Mouse (Mus musculus) T-helper 17 cell (primary cell): ENCODE data around the gene Gm38394.

Experiments used
- in situ Hi-C, 2 experiments: fragments of 300-600 bp; cut with MboI, MseI; formaldehyde crosslinking; loops; 1 replicate in 1 of 2; 2 replicates in 1 of 2; pipeline ENCODE4 v1.15.1; 2025; ENCODE audit warnings: high pct_unique_total_duplicates in 2 of 2

Gene Gm38394

GRCm38 (mm10) chr1:133664203-133664970, 3.3 kb upstream of the Gm38394 start:
- in situ Hi-C loops = no loop called here

GRCm38 (mm10) chr1:133663427-133663826, 2.3 kb upstream of the Gm38394 start:
- in situ Hi-C loops = no loop called here

DNA sequence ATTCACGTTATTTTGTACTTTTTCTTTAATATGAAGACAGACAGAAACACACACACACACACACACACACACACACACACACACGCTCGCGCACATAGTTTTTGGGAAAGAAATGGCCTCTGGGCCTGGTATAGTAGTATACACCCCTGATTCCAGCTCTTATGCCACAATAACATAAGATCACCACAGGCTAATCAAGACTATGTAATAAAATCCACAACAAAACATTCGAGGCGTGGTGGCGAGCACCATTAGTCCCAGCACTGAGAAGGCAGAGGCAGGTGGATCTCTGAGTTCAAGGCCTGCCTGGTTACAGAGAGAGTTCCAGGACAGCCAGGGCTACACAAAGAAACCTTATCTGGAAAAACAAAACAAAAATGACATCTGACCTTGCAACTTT, 1.8 kb upstream of the Gm38394 start:
- in situ Hi-C loops = no loop called here

DNA sequence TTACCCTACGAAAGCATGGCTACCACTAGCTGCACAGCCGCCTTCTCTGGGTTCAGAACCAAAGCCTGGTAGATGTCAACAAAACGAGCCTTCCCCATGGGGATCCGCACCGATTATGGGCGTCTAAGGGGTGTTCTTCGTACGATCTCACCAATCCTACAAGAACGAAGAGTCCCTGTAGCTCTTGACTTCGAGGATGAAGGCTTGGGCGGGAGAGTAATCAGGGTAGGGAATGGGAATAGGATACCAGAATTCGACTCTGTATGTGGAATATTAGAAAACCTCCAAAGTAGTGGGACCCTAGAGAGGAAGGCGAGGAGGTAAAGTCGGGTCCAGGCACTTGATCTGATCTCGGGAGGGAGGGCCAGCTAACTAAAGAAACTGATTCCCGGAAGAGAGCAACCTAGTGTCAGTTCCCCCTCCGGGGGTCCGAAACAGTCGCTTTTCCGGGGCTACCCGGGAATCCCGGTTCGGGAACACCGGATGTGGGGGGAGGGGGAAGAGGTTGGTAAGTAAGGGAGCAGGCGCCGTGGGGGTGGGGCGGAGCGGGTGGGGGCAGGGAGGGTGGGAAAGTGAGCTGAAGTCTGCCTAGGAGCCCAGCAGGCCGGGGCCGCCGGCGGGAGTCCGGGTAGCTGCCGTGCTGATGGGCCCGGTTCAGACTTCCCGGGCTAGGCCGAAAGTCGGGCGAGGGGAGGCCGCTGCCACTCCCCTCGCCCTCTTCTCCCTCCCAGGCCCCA, 484 bp downstream of the Gm38394 start, which contains the start of gene Zbed6:
Zbed6 (minus strand) TSS at position 420 of the 737 bp plus-strand sequence.
- in situ Hi-C loops = no loop called here

DNA sequence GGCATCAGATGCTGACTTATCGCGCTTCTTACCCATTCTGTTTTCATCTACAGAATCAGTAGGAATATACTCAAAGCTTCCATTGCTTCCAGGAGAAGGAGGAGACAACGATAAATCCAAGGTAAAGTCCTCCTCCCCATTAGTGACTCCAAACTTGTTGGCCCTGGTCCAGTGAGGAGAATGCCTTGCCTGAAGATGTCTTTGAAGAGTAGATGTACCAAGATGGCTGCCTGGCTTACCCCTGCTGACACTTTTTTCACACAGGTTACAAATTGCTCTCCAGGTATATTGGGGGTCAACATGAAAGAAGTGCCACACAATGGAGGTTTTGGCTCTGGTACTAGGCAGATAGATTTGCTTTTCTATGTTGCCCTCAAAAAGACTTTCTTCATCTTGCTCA, 2.2 kb downstream of the Gm38394 start:
- in situ Hi-C loops = no loop called here

DNA sequence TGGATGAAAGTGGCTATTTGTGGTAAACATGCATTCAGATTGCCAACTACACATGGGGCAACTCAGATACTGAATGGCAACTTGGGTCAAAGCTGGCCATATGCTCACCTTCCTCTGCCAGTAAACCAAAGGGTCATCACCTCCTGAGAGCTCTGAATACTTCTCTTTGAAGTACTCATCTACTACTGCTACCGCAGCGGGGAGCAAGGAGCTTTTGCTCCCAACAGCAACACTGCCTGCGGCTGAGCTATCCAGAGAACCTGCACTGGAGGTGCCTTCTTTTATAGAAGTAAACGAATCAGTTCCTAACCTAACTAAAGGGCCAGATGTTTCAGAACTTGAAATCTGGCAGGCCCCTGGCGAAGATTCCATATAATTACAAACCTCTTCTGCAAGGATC, 4.3 kb downstream of the Gm38394 start:
- in situ Hi-C loops = no loop called here

- in situ Hi-C loops = no loop called here
Observed at GRCm38 (mm10) chr1:133653033-133653432, 8.1 kb downstream of the Gm38394 start.

- in situ Hi-C loops = no loop called here
Observed at GRCm38 (mm10) chr1:133650288-133651055, 10.6 kb downstream of the Gm38394 start.

DNA sequence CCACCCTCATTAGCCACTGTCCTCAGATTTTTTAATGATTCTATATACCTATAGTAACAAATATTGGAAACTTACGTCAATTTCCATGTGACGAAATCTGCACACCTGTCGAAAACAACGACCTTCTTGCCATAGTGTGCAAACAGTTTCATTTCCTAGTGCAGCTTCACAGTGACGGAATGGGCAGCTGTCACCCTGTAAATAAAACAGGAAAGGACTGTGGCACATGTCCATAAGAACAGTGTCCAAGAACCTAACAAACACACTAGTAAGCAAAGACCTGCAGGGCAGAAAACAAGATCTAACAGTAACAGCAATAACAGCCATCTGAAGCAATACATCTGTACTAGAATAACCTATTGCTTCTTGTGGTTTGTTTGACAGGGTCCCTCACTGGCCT, 15.5 kb downstream of the Gm38394 start:
- in situ Hi-C loops = loop anchor here in 1 of 2 experiments (10.0 to 25.0 kb wide), 2 partner anchors 641 to 967 kb away; no protein-coding TSS in a partner anchor

GRCm38 (mm10) chr1:133641163-133641562, 20.0 kb downstream of the Gm38394 start:
- in situ Hi-C loops = loop anchor here in 1 of 2 experiments (10.0 to 25.0 kb wide), 2 partner anchors 636 to 971 kb away; no protein-coding TSS in a partner anchor

- in situ Hi-C loops = loop anchor here (10.0 to 25.0 kb wide), 2 partner anchors 644 to 974 kb away; no protein-coding TSS in a partner anchor
Observed at GRCm38 (mm10) chr1:133638517-133638916, 22.6 kb downstream of the Gm38394 start.

DNA sequence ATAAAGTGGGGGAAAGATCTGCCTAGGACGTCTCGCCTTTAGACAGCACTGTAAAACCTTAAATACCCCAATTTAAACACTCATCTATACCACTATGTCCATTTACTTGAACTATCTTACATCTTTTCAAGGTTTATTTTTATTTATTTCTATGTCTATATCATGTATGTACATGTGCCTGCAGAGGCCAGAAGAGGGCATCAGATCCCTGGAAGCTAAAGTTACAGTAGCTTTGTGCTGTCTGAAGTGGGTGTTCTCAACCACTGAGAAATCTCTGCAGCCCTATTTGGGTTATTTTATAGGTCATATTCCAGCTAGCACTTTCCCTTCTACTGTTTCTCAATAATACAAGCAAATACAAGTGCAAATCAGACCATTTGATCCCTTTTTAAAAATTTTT, 28.9 kb downstream of the Gm38394 start:
- in situ Hi-C loops = loop anchor here (10.0 to 25.0 kb wide), 2 partner anchors 637 to 980 kb away; no protein-coding TSS in a partner anchor

DNA sequence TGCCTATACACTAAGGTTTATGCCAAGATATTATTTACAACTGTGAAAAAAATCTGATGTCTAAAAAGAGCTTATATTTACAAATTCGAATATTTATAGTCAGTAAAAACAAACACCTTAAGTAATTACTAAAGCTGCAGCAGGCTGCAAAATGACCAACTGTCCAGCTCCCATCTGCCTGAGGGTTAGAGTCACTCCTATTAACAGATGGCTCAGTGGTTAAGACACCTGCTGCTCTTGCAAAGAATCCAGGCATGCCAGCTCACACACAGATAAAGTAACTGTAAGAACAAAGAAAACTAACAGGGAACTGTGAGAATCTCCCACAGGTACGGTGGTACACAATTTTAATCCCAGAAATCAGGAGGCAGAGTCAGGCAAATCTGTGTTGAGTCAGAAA, 36.1 kb downstream of the Gm38394 start:
- in situ Hi-C loops = loop anchor here in 1 of 2 experiments (25.0 kb wide), 1 partner anchor 987 kb away; no protein-coding TSS in a partner anchor

DNA sequence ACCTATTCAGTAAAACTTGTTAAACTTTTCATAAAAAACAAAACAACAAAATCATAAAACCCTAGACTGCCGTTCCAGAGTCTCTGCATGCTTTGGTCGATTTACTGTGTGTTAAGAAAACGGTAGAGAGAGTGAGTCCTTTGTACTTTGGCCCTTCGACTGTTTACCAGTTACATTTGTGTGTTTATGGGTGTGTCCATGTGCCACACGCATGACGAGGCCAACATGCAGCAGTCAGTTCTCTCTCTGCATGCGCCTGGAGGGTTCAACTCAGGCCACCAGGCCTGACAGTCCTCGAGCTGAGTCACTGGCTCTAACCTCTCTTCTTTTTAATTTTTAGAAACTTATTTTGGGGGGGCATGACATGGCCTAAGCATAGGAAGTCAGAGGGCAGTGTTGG, 42.8 kb downstream of the Gm38394 start:
- in situ Hi-C loops = loop anchor here in 1 of 2 experiments (10.0 kb wide), 1 partner anchor 634 kb away; no protein-coding TSS in a partner anchor

- in situ Hi-C loops = loop anchor here in 1 of 2 experiments (10.0 kb wide), 1 partner anchor 633 kb away; no protein-coding TSS in a partner anchor
Observed at GRCm38 (mm10) chr1:133617908-133618307, 43.2 kb downstream of the Gm38394 start.

GRCm38 (mm10) chr1:133613817-133614216, 47.3 kb downstream of the Gm38394 start:
- in situ Hi-C loops = loop anchor here in 1 of 2 experiments (10.0 kb wide), 1 partner anchor 629 kb away; no protein-coding TSS in a partner anchor

GRCm38 (mm10) chr1:133611436-133611835, 49.7 kb downstream of the Gm38394 start:
- in situ Hi-C loops = loop anchor here in 1 of 2 experiments (10.0 kb wide), 1 partner anchor 627 kb away; no protein-coding TSS in a partner anchor

DNA sequence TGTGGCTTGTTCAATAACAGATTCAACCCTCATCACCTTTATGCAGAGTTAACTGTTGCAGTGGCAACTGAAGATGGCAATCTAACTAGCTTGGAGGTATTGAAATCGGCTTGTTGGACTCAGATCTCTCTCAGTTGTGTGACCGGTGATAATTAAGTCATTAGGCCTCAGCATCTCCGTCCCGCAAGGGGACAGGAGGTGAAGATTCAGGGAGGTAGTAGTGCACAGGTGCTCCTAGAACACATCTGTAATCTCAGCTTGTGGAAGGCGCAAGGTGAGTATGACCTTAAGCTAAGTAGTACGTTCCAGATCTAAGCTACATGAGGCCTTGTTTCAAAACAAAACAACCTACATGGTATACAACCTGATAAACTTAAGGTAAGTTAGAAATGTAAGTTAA, 50.5 kb downstream of the Gm38394 start:
- in situ Hi-C loops = loop anchor here in 1 of 2 experiments (10.0 kb wide), 1 partner anchor 626 kb away; no protein-coding TSS in a partner anchor

GRCm38 (mm10) chr1:133609771-133610502, 51.2 kb downstream of the Gm38394 start, which contains the start of gene Snrpe:
TSS of gene Snrpe (minus strand) at chr1:133610291.
- in situ Hi-C loops = loop anchor here in 1 of 2 experiments (5.0 to 10.0 kb wide), 2 partner anchors 228 to 625 kb away; no protein-coding TSS in a partner anchor

DNA sequence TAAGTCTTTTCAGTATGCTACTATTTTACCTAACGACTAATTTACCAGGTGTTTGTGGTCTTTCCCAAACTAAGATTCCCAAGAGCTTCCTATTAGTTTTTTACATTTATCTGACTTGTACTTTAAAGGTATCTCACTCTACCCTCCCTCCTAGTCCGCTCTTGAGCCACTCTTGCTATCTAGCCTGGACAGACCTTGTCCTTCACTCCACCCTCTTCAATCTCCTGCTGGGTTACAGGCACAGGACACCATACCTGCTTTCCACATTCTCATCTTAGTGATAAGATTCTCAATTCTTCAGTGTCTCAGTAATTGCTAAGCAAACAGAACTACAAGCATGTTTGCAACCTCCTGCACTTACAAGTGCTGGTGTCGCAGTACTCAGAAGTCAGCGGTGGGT, 57.9 kb downstream of the Gm38394 start:
- in situ Hi-C loops = loop anchor here in 1 of 2 experiments (5.0 kb wide), 1 partner anchor 216 kb away; no protein-coding TSS in a partner anchor
